Mouse (Mus musculus) 3T3-L1 (cell line): ENCODE results near the gene Tfeb.

Source experiments
- DNase-seq: peaks from one replicate; pipeline ENCODE4 v3.0.0-alpha.2; 2015; ENCODE audit warnings: low read depth, low spot score

The Tfeb gene

DNA sequence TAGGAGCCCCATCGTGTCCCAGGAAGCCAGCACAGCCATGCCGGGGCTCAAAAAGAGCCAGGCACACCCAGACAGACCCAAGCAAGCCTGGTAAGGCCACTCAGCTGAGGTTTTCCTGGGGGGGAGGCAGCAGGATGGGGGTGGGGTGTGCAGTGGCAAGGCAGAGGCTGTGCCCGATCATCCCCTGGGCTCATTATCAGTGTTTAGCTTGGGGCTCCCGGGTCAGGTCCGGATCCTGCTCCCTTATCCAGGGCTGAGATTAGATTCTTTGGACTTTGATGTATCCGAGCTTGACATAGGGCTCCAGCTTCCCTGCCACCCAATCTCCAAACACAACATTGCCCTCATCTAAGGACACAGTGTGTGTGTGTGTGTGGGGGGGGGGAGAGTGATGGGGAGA lies 24.9 kb upstream of the Tfeb start:
- DNase-seq, result no peak

DNA sequence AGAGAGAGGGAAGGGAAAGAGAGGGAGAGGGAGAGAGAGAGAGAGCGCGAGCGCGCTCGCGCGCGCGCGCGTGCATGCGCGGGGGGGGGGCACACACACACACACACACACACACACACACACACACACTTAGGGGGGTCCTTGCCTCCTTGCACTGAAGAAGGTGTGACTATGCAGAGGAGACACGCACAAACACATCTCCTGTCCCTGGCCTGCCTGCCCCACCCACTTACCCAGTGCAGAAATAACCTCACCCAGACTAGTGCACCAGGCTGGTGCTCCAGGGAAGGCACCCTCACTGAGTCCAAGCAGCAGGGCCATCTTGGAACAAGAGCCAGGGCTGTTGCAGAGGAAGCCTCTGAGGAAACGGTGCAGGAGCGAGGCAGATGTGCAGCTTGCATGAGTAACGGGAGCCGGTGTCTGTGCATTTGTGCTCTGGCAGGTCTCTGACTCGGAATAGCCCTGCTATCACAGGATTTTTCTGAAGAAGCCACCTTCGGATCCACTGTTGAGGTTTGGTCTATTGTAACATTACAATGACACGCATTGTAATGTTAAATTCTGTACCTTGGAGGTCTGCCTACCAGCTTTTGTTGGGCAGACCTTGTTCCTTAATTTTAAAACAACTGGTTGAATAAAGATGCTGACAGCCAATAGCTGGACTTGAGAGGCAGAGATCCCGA lies 23.8 kb upstream of the Tfeb start:
- no peak for DNase-seq

DNA sequence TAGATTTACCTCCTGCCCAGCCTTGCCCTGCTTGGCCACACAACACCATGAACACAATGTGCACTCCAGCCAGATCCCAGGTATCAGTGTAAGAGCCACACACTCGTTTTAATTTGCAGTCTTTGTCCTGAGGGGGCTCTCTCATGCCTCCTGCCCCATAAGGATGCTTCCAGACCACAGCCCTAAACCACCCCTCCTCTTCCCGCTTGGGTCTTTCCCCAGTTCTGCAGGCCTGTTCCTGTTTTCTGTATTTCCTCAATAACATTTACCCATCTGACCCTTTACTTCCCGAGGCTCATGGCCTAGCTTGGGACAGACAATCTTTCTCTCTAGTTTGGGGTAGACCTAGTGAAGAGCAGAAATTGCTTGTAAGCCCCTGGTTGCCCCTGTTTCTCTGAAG lies 21.8 kb upstream of the Tfeb start:
- DNase-seq, result no peak

- no peak for DNase-seq
Measured at GRCm38 (mm10) chr17:47721183-47721582, 15.6 kb upstream of the Tfeb start.

DNA sequence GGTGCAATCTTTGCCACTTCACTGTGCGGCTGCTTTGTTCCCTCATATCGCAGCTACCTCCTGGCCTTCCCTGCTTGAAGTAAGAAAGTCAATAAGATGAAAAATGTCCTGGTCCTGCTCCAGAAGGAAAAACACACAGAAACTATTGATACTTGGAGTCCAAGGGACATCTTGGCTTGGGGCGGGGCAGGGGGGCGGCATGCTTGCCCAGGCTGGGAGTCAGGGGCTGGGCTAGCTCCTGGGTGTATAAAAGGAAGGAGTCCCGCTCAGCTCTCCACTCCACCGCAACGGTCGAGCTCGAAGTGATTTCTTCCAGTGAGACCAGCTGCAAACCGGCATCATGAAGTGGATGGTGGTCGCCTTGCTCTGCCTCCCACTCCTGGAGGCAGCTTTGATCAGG lies 10.3 kb upstream of the Tfeb start, which contains the start of gene Pgc:
Gene Pgc (plus strand): TSS at position 277 of the 400 bp plus-strand sequence.
- no peak for DNase-seq

GRCm38 (mm10) chr17:47730633-47731575 lies 5.9 kb upstream of the Tfeb start:
- DNase-seq, result no peak

- DNase-seq, result no peak
Measured at GRCm38 (mm10) chr17:47735553-47736100, 1.2 kb upstream of the Tfeb start.

DNA sequence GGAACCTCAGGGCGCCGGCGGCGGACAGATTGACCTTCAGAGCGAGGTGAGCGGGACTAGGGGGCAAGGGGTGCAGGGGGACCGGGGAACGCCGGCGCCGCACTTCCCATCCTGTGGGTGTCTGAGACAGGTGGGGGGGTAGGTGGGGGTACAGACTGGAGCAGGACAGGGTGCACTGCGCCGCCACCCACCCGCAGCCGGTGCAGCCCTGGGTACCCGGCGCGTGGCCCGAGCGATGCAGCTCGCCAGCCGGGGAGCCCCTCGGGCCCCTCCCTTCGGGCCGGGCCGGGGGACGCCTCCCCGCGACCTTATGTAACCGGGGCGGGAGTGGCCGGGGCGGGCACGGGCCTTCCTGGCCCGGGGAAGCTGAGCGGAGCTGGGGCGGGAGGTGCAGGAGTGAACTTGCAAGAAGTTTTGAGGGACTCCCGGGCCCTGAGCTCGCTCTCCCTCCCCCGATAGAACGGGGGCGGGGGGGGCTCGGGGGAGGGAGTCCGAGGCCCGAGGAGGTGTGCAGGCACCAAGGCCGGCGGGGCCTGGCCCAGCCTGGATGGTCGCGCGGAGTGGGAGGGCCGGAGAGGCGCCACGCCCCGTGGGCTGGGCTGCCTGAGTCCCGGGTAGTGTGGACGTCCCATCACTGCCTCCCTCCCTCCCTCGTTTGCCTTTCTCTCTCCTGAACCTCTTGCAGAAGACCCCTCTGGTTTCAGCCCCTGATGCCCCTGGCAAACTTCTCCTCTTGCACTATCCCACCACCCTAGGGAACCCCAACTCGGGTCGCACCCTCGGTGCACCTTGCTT lies 638 bp downstream of the Tfeb start:
- peak; percentile 76 for DNase-seq

GRCm38 (mm10) chr17:47738066-47738878 lies 1.4 kb downstream of the Tfeb start:
- no peak for DNase-seq

DNA sequence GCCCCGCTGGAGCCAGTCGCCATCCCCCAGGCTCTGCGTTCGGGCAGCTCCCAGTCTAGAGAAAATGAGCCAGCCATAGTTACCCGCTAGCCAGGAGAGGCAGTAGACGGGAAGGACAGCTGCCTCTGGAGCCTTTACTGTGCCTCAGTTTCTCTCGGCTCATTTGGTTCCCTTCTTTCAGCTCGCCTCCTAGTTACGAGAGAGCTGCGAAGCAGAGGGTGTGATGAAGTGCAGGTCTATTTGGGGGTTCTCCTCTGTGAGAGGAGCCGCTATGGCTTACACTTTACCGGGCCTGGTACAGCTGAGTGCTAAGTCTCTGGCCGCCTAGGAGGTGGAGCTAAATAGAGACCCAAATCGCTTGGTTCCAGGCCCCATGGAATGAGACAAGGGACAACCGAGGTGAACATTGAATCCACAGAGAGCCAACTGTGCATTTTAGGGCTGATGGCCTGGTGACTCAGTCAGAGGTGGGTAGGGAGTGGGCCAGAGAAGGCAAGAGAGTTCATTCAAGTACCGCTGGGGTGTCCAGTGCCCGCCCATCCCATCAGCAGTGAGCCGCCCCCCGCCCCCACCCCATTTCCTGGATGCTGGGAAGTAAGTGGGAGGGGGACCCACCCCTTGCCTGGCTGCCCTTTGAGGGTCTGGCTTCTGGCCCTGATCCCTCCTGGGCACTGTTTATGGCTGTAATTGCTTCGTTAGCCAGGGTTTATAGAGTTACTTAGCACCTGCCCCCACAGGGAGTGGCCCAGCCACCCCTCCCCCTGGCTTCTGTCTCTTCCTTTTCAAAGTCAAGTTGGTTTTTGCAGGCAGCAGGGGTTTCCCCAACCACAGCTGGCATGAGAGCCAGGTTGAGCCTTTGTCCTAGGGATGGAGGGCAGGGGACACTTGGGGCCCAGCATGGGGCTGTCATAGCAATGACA lies 2.3 kb downstream of the Tfeb start:
- no peak for DNase-seq

DNA sequence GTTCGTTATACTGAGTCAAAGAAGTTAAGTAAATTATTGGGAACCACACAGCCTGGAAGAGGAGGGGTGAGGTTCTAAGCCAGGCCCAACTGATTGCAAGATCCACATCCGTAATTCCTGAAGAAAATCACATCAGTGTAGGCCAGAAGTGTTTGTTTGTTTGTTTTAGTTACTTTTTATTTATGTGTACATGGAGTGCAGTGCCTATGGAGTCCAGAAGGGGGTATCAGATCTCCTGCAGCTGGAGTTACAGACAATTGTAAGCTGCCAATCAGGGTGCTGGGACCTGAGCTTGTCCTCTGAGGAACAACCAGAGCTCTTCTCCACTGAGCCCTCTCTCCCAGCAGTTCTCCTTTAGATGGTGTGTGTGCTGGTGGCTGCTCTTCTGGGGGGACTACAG lies 3.4 kb downstream of the Tfeb start:
- peak; percentile 15 for DNase-seq

DNA sequence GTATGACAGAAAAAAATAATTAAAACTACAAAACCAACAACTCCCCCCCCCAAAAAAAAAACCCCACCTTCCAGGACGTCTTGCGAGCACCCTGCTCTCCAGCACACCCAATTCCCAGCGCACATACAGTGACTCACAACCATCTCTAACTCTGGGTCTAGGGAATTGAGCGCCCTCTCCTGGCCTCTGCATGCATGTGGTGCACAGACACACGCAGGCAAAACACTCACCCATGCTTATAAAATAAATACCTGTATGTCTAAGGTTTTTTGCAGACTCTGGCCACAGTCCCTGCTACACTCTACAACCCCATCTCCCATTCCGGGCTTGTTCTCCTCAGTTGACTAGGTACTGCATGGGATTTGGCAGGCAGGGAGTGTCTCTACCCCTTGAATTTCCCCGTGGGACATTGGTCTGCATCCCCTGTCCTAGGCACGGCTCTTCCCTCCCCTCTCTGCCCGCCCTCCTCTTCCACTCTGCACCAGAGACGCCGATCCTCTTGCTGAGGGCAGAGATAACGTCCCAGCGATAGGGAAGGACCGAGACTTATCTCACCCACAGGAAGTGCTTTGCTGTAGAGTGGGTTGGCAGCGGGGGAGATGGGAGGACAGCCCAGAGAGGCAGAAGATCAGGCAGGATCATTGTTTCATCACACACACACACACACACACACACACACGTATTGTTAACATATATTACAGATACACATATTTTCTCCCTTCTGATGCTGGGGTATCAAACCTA lies 6.3 kb downstream of the Tfeb start:
- DNase-seq, result peak; percentile 24

GRCm38 (mm10) chr17:47744086-47744485 lies 7.3 kb downstream of the Tfeb start:
- DNase-seq, result no peak

- peak; percentile 41 for DNase-seq
Measured at GRCm38 (mm10) chr17:47744746-47745368, 8.0 kb downstream of the Tfeb start.

DNA sequence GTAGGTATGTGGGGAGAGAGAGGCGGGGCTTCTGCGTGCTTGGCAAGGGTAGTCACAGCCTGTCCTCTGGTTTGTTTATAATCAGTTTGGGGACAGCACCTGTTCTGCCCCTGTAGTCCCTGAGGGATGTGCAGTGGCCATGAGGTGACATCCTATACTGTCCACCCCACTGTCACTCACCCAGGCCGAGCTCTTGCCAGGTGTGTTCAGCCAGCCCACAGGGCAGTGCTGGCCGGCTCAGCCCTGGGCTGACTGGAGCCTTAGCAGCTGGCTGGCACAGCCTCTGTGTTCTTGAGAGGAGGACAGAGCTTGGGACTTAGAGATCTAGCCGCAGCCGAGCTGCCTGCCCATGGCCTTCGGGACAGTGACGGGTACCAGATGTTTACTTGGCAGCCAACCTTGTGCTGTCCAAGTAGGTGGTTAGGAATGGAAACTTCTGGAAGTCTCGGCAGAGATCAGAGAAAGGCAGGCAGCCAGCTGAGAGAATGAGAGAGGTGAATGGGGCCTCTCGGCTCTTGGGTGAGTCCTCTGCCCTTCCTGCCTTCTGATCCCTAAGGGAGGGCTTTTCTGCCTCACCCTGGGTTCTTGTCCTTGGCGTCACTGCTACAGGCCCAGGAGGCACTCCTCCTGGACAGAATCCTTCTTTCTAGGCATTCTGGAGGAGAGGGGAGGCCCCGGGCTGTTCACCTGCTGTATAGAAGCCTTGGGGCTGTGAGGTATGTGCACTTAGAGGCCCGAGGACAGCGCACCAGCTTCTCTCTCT lies 12.1 kb downstream of the Tfeb start:
- no peak for DNase-seq

DNA sequence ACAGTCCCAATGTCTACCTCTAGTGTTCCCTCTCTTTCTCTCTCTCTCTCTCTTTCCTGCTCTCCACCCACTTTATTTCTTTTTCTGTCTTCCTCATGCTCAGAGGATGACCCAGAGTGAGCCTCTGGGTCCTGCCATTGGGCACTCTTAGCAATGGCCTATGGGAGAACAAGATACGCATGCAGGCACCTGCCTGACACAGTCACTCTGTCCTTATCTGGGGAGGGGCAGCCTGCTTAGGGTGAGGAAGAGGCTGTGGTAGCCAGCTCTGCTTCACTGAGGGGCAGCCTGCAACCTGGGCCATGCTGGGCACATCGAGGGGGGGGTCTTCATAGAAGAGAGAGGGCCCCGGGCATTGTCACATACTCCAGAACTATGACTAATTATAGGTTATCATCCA lies 12.8 kb downstream of the Tfeb start:
- DNase-seq, result no peak

DNA sequence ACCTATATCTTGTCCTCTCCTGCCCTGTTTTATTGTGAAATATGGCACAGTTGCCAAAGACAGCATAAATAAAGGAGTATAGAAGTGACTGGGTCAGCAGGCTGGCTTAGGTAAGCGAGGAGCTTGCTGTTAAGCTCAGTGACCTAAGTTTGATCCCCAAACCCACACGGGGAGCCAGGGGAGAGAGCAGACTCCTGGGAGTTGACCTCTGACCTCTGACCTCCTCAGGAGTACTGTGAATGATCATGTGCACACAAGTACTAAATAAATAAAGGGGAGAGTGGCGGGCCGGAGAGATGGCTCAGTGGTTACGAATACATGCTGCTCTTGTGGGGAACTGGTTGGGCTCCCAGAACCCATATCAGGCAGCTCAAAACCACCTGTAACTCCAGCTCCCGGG lies 13.3 kb downstream of the Tfeb start:
- no peak for DNase-seq

GRCm38 (mm10) chr17:47751811-47752210 lies 15.0 kb downstream of the Tfeb start:
- no peak for DNase-seq
